Mouse (Mus musculus) kidney, postnatal 4 days (tissue): ENCODE results near the gene Cstf3.
"Not testable (repeated sequence)": the region's sequence is repeated elsewhere in the genome, so short reads cannot be mapped to it uniquely, and the experiment has no call there.

ENCODE experiments used
- DNase-seq, 2 experiments: peaks; one replicate each; pipeline ENCODE4 v3.0.0; 2021; ENCODE audit warnings: mixed read lengths in 2 of 2

Gene Cstf3

DNA sequence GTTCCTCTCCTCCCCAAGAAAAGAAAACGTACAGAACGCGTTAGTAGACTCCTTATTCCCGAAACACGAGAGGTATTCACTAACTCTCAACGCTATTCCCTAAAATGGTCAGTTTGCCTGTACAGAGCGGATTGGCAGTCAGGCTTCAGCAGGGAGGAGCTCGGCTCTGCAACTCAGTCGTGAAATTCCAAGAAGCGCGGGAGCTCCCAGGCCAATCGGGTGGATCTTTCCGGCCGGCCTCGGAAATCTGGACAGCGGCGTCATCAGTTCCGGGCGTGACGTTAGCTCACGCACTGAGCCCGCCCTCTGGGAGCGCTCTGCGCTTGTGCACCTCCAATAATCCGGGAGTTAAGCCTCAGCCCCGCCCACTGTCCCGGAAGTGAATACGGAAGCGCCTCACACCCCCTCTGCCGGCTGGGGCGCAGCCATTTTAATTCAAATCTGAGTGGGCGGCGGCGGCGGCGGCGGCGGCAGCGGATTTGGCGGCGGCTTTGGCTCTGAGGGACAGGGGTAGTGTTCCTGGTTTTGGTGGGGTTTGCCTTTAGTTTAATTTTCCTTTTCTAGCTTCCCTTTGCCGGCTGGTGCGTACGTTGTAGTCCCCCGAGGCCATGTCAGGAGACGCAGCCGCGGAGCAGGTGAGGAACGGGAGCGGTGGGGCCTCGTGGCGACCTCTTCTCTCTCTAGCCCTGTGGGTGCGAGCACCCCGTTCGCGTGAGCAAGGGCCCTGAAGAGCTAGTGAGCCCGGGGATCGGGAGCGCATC is at the start of gene Cstf3:
Cstf3 (plus strand) TSS at position 456 of the 761 bp plus-strand sequence.
- peak; percentile 99 for DNase-seq

DNA sequence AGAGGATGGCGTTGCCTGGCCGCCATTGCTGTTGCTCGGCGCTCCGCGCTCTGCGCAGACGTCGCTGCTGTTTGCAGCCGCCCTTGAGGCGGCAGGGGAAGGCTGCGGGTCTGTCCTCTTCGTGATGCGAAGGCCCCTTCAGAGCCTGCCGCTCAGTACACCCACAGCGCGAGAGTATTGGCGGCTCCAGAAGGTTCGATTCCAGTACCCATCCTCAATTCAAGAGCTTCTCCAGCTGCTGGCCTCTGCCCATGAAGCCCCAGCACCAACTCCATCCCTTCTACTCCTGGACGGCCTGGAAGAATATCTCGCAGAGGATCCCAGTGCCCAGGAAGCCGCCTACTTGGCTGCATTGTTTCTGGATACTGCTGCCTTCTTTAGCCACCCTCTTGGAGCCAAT is 33.6 kb upstream of the Cstf3 start:
- DNase-seq: not testable (repeated sequence)

GRCm38 (mm10) chr2:104557722-104558121 is 32.6 kb upstream of the Cstf3 start:
- no peak for DNase-seq

DNA sequence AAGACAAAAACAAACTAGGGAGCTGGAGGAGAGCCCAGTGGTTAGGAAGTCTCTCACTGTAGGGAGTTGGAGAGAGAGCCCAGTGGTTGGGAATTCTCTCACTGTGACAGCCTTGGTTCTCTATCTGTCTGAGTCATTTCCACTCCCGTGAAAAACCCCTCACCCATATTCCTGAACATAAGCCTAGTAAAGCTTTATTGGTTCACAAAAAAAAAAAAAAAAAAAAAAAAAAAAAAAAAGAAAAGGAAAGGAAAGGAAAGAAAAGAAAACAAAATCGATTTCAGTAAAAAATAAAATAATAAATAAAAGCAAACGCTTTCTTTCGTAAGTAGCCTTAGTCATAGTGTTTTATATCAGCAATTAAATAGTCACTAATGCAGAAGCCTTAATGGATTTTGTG is 32.0 kb upstream of the Cstf3 start:
- no peak for DNase-seq

- DNase-seq: no peak
These were observed 31.4 kb upstream of the Cstf3 start for GRCm38 (mm10) chr2:104558938-104559337.

- no peak for DNase-seq
These were observed 30.5 kb upstream of the Cstf3 start for GRCm38 (mm10) chr2:104559591-104560380.

GRCm38 (mm10) chr2:104561386-104561785 is 28.9 kb upstream of the Cstf3 start:
- DNase-seq: no peak

- DNase-seq: no peak
These were observed 28.3 kb upstream of the Cstf3 start for GRCm38 (mm10) chr2:104561986-104562532.

- no peak for DNase-seq
These were observed 18.3 kb upstream of the Cstf3 start for GRCm38 (mm10) chr2:104572066-104572465.

DNA sequence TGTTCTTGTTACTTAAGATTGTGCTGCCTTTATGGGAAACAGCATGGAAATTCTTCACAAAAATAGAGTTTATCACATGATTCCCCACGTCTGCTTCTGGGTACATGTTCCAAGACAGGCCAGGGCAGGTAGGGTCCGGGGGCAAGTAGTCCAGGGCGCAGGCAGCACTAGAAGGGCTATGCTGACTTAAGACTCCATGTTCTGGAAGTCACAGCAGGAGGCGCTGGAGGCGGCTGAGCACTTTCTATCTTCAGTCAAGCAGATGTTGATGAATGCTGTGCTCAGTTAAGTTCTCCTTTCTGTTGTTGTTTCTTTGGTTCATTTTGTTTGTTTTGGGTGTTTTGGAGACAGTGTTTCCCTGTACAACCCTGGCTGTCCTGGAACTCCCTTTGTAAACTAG is 14.1 kb upstream of the Cstf3 start:
- no peak for DNase-seq

GRCm38 (mm10) chr2:104578021-104578420 is 12.3 kb upstream of the Cstf3 start:
- DNase-seq: no peak

DNA sequence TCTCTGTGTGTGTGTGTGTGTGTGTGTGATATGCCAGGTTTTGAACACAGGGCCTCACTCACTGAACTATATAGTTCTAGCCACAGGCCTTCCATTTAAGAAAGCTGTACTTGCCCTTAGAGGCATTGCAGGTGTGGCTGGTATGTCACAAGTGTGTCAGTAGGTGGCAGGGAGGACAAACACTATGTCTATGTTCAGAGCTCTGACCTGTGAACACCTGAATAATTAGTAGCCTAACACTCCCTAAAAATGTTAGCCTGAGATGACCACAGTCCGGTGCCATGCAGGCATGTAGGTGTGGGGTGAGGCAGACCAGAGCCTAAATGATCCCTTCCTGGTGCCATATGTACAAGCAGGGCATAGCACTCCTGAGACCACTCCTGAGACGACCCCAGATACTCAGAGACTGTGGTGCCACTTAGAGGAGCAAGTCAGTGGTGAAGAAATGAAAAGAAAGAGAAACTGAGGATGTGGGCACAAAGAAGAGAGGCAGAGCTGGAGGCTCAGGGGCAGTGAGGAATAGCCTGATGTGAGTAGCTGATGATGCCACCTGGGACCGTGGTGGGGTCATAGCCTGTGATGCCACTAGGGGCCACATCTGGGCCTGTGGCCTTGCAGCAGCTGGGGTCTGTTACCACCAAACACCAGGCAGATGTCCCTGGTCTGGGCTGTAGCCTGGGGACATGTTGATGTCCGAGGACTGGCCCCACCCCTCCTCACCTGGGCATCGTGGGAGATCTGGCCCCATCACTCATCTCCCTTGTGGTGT is 11.3 kb upstream of the Cstf3 start:
- DNase-seq: no peak

GRCm38 (mm10) chr2:104579784-104580446 is 10.4 kb upstream of the Cstf3 start:
- DNase-seq: no peak

DNA sequence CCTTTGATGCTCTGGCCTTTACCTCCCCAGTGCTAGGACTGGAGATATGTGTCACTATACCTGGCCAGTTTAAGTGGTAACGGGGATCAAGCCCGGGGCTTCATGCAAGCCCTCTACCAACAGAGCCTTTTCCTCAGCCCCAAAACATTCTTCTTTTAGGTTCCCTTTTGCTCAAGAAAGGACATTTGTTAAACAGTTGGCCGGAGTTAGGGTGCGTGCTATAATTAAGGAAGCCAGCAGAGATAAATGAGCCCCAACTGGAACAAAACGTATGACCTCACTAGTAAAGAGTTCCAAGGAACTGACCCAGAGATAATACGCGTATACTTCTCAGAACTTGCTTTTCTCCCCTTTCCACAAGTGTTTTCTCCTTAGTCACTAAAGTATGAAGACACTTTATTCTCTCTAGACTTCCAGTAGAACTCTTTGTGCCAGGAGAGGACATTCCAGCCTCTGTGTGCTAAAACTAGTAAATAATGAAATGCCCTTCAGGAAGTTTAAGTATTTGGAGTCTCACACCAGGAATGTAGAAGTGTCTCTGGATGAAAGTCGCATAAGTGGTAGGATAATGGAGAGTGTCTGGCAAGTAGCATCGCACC is 8.9 kb upstream of the Cstf3 start:
- DNase-seq: no peak

DNA sequence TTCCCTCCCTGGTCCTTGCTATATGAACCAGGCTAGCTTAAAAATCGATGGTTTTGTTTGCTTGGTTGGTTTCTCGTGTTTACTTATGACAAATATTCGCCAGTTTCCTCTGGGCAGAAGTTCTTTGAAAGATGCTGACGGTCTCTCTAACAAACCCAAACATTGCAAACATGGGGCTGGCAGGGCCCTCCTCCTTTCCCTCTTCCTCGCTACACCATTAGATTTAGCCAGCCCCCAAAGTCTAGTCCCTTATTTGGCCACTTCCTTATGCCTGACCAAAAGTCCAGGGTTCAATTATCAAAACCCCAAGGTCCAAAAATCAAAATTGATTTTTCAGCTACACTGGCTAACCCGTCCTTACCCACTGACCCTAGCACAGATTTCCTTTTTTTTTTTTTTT is 7.3 kb upstream of the Cstf3 start:
- no peak for DNase-seq

DNA sequence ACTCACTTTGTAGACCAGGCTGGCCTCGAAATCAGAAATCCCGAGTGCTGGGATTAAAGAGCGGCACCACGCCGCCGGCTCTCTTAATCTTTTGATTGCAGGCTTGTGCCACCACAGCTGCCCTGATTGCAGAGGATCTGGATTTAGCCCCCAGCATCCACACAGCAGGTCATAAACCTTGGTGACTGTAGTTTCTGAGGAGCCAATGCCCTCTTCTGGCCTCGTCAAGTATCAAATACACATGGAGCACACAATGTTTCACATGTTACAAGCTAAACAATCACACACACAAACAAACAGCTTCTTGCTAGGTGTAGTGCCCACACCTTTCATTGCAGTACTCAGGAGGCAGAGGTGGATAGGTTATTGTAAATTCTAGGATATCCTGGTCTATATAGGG is 6.1 kb upstream of the Cstf3 start:
- no peak for DNase-seq

- no peak for DNase-seq
These were observed 4.7 kb upstream of the Cstf3 start for GRCm38 (mm10) chr2:104585645-104586044.

GRCm38 (mm10) chr2:104588552-104588951 is 1.8 kb upstream of the Cstf3 start:
- DNase-seq: no peak

DNA sequence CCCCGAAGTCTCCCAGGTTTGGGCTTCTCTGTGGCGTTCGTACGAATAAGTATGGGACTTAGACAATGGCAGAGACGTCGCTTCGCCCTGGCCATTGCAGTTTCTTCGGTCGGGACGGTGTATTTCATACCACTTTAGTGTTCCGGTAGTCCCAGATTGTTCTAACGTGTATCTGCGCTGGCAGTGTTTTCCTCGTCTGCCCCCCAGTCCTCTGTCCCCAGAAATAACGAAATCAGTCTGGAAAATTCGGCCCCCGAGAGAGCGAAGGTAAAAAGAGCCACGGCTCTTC is 450 bp downstream of the Cstf3 start:
- DNase-seq: no peak

DNA sequence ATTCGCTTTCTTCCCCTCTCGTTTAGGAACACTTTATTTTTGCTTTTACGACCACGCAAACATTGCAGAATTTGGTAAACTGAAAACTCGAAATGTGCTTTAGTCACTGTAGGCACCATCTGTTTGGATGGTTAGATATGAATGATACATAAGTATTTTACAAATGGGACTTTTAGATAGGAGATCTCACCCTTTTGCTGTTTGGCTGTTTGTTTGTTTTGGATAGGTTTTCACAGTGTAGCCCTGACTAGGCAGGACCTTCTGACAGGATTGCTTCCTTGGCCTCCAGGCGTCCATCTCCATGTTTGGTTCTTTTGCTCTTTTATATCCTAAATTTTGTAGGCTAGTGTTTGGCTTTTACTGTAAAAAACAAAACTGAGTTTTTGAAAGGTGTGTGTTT is 818 bp downstream of the Cstf3 start:
- no peak for DNase-seq

DNA sequence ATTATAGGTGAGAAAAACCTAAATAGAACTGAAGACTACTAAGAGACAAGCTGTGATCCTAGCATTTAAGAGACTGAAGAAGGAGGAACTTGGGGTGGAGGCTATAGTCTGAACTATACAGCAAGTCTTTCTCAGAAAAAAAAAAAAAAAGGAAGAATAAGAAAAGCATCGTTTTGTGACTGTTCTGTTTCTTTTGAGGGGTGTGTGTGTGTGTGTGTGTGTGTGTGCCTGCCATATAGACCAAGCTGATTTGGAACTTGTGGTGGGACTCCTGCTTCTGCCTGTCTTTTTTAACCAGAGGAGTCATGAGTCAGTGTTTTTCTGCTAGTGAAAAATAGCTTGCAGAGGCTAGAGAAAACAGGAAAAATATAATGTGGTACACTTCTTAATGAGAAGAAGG is 4.7 kb downstream of the Cstf3 start:
- no peak for DNase-seq

- DNase-seq: no peak
These were observed 13.1 kb downstream of the Cstf3 start for GRCm38 (mm10) chr2:104603431-104603830.
